Mouse (Mus musculus) brain, embryonic 14.5 days (tissue): ENCODE results near the gene Mkln1. TPM values are rescaled to one million over a fixed set of nuclear protein-coding genes. Genes with fewer than 3 reads are reported as not detected.

ENCODE experiments used
- DNase-seq: peaks from one replicate; pipeline ENCODE4 v3.0.0-alpha.2; 2011; ENCODE audit warnings: low read depth
- CTCF ChIP-seq: fragments of 200-500 bp; IDR thresholded peaks from 2 replicates; pipeline ENCODE4 v1.5.1; 2012; ENCODE audit warnings: inconsistent platforms, mild to moderate bottlenecking, moderate library complexity, borderline replicate concordance; ENCODE audit not compliant: insufficient read depth, insufficient read length; ENCODE audit errors: extremely low read depth
- POLR2A ChIP-seq: fragments of 200-500 bp; IDR thresholded peaks from 2 replicates; pipeline ENCODE4 v1.6.1; 2012; ENCODE audit warnings: mild to moderate bottlenecking, inconsistent platforms, borderline replicate concordance; ENCODE audit not compliant: poor library complexity, insufficient read depth, insufficient read length, severe bottlenecking; ENCODE audit errors: extremely low read depth
- polyA plus RNA-seq: library from polyadenylated mRNA; depleted of rRNA; stranded (reverse); fragments of >200 nt; gene quantifications from 2 replicates; pipeline ENCODE4 v1.2.3, GENCODE M21; 2012; rRNA removed

Gene Mkln1
- polyA plus RNA-seq = 45.4 and 47.9 TPM in 2 replicates

- peak; percentile 97 for DNase-seq
- TF ChIP-seq POLR2A (peak; percentile 71), CTCF (no peak)
Measured at GRCm38 (mm10) chr6:31398431-31399205, at the start of gene Mkln1. Gene Mkln1 (plus strand): TSS chr6:31398735.

- TF ChIP-seq CTCF (no peak), POLR2A (no peak)
- peak; percentile 30 for DNase-seq
Measured at GRCm38 (mm10) chr6:31356444-31357191, 41.9 kb upstream of the Mkln1 start.

GRCm38 (mm10) chr6:31357286-31357685, 41.2 kb upstream of the Mkln1 start:
- no peak for TF ChIP-seq CTCF
- no peak for TF ChIP-seq POLR2A
- peak; percentile 88 for DNase-seq

GRCm38 (mm10) chr6:31362617-31363016, 35.9 kb upstream of the Mkln1 start:
- TF ChIP-seq CTCF (no peak), POLR2A (no peak)
- peak; percentile 40 for DNase-seq

GRCm38 (mm10) chr6:31364399-31364798, 34.1 kb upstream of the Mkln1 start:
- DNase-seq = no peak
- TF ChIP-seq CTCF (no peak), POLR2A (no peak)

GRCm38 (mm10) chr6:31367947-31368346, 30.6 kb upstream of the Mkln1 start:
- TF ChIP-seq CTCF (no peak), POLR2A (no peak)
- no peak for DNase-seq

- no peak for DNase-seq
- TF ChIP-seq POLR2A (no peak), CTCF (no peak)
Measured at GRCm38 (mm10) chr6:31368559-31368958, 30.0 kb upstream of the Mkln1 start.

- TF ChIP-seq CTCF (peak; percentile 35; the same call in 1 of the 2 replicates), POLR2A (no peak)
- DNase-seq = peak; percentile 20
Measured at GRCm38 (mm10) chr6:31369875-31370274, 28.7 kb upstream of the Mkln1 start.

GRCm38 (mm10) chr6:31370550-31371061, 27.9 kb upstream of the Mkln1 start:
- TF ChIP-seq POLR2A (no peak), CTCF (no peak)
- peak; percentile 25 for DNase-seq

- DNase-seq = no peak
- no peak for TF ChIP-seq CTCF
- TF ChIP-seq POLR2A = no peak
Measured at GRCm38 (mm10) chr6:31371140-31371539, 27.4 kb upstream of the Mkln1 start.

GRCm38 (mm10) chr6:31372620-31373019, 25.9 kb upstream of the Mkln1 start:
- DNase-seq = no peak
- TF ChIP-seq POLR2A (no peak), CTCF (no peak)

- no peak for TF ChIP-seq CTCF
- TF ChIP-seq POLR2A = no peak
- DNase-seq = no peak
Measured at GRCm38 (mm10) chr6:31373084-31373673, 25.4 kb upstream of the Mkln1 start.

GRCm38 (mm10) chr6:31382989-31383388, 15.5 kb upstream of the Mkln1 start:
- no peak for TF ChIP-seq CTCF
- no peak for TF ChIP-seq POLR2A

More at GRCm38 (mm10) chr6:31382989-31383388, 15.5 kb upstream of the Mkln1 start:
- no peak for DNase-seq
